Mouse (Mus musculus) heart, embryonic 10.5 days (tissue): ENCODE data around the gene Gm1673. TPM values are rescaled to one million over a fixed set of nuclear protein-coding genes. Genes with fewer than 3 reads are reported as not detected.
A peak's percentile ranks its signal among the peaks of the same experiment; 100 is the strongest.

Source experiments
- DNase-seq: peaks from one replicate; pipeline ENCODE4 v3.0.0-alpha.2; 2017; ENCODE audit warnings: low spot score
- H3K27ac ChIP-seq: fragments of 300-500 bp; sonication (generic); 2 replicates; pipeline ENCODE4 v1.5.1; 2016; ENCODE audit warnings: mild to moderate bottlenecking
- H3K27me3 ChIP-seq: fragments of 300-500 bp; sonication (generic); 2 replicates; pipeline ENCODE4 v1.6.1; 2016; ENCODE audit warnings: mild to moderate bottlenecking; ENCODE audit not compliant: poor library complexity, insufficient read depth, severe bottlenecking
- H3K36me3 ChIP-seq: fragments of 300-500 bp; sonication (generic); 2 replicates; pipeline ENCODE4 v1.6.1; 2016; ENCODE audit warnings: mild to moderate bottlenecking, moderate library complexity
- H3K4me1 ChIP-seq: fragments of 300-500 bp; sonication (generic); 2 replicates; pipeline ENCODE4 v1.6.1; 2016; ENCODE audit warnings: mild to moderate bottlenecking
- H3K4me3 ChIP-seq: fragments of 300-500 bp; sonication (generic); 2 replicates; pipeline ENCODE4 v1.5.1; 2016; ENCODE audit warnings: mild to moderate bottlenecking, moderate library complexity
- H3K9me3 ChIP-seq: fragments of 300-500 bp; sonication (generic); 2 replicates; pipeline ENCODE4 v1.6.1; 2016; ENCODE audit warnings: mild to moderate bottlenecking, moderate library complexity
- whole genome bisulfite sequencing: fragments of 180-500 bp; shearing (Covaris S2); methylation state at CpG from one replicate; pipeline ENCODE4 v1.1.7; 2016; 5-methylcytosine and 5-hydroxymethylcytosine counted together
- polyA plus RNA-seq: library from polyadenylated mRNA; unstranded; fragments of >200 nt; fragmentation: Nextera tagmentation; extraction: Ambion mirVana; gene quantifications from 2 replicates; pipeline ENCODE4 v1.2.1, GENCODE M21; 2016

The Gm1673 gene
- polyA plus RNA-seq, 1 experiment from 2014 or later: 88.8 TPM

DNA sequence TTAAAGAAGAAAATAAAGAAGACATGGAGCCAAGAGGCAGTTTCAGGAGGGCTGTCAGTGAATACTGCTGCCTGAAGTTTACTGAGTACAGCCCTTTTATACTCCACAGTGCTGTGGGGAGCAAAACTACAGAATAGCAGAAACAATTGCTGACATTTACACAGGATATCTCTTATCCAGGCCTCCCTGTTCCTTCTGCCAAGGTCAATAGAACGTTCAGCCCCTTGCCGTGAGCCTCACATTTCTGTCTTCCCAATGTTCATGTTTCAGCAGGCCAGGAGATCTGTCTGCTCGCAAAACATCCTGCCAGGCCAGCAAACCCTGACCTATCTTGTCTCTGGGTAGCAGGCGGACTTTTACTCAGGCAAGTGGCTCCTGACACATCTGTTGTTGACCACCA lies 23.9 kb upstream of the Gm1673 start:
- Histone ChIP-seq H3K4me3 (no peak overlapping the region), H3K36me3 (no peaks in the 10 kb centered on the region), H3K9me3 (peaks cover 8% of the 10 kb centered on the region; the same call in 1 of the 2 replicates), H3K27me3 (no peaks in the 10 kb centered on the region), H3K27ac (no peak overlapping the region), H3K4me1 (no peaks in the 10 kb centered on the region)
- DNase-seq: no peak
- 59% methylated on average over 4 of the region's 4 CpGs for WGBS

DNA sequence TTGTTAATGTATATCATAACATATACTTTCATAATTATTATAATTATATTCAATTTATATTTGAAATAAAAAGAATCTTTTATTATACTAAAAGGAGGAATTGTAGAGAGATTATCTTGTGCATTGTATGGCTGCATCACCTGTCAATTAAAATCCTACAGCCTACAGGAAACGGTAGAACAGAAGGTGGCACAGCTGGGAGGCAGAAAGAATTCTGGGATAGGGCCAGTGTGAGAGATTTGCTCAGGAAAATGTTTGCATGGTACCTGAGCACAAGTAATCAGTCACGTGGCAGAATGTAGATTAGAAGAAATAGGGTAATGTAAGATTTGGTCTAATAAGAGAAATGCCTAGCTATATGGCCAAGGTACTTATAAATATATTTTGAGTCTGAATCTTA lies 8.5 kb upstream of the Gm1673 start:
- WGBS: 61% methylated on average over 2 of the region's 2 CpGs
- Histone ChIP-seq H3K27ac (no peak overlapping the region), H3K4me1 (no peaks in the 10 kb centered on the region), H3K9me3 (no peaks in the 10 kb centered on the region), H3K36me3 (0 out of 2 replicates have a peak, but pooled peaks cover 3% of the 10 kb centered on the region), H3K4me3 (no peak overlapping the region), H3K27me3 (no peaks in the 10 kb centered on the region)
- DNase-seq: no peak

- H3K36me3 ChIP-seq: 0 out of 2 replicates have a peak, but pooled peaks cover 3% of the 10 kb centered on the region
- 32% methylated on average over 3 of the region's 3 CpGs for WGBS
- H3K4me1 ChIP-seq: no peaks in the 10 kb centered on the region
- no peak for DNase-seq
- H3K9me3 ChIP-seq: no peaks in the 10 kb centered on the region
- no peaks in the 10 kb centered on the region for H3K27me3 ChIP-seq
- no peak overlapping the region for H3K4me3 ChIP-seq
- no peak overlapping the region for H3K27ac ChIP-seq
Measured at GRCm38 (mm10) chr5:33976267-33976666, 7.0 kb upstream of the Gm1673 start.

DNA sequence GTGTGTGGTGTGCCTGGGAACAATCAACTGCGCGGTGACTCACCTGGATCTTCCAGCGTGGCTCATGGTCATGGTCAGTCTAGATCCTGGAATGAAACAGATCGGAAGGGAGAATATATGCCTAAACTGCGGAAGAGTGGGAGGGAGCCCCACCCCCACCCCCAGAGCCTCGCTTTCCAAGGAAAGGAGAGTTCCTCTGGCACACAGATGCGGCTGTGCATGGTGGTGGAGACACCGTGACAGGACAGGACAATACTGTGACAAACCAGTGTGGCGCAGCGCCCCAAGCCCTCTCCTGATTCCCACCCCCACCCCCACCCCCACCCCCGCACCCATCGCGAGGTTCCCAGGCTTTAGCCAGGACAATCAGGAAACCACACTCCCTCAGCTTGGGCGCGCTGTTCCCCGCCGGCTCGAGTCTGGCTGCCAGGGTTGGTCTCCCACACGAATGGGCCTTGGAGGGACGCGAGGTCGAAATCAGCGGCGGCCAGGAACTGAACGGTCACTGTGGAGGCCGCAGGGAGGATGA lies 438 bp upstream of the Gm1673 start:
- H3K9me3 ChIP-seq: no peaks in the 10 kb centered on the region
- peak overlapping the region; percentile 92 for H3K4me3 ChIP-seq
- H3K27me3 ChIP-seq: peaks cover 21% of the 10 kb centered on the region
- peaks cover 22% of the 10 kb centered on the region for H3K4me1 ChIP-seq
- H3K27ac ChIP-seq: peak overlapping the region; percentile 90
- WGBS: 5% methylated on average over 26 of the region's 26 CpGs
- DNase-seq: no peak
- H3K36me3 ChIP-seq: 0 out of 2 replicates have a peak, but pooled peaks cover 6% of the 10 kb centered on the region

DNA sequence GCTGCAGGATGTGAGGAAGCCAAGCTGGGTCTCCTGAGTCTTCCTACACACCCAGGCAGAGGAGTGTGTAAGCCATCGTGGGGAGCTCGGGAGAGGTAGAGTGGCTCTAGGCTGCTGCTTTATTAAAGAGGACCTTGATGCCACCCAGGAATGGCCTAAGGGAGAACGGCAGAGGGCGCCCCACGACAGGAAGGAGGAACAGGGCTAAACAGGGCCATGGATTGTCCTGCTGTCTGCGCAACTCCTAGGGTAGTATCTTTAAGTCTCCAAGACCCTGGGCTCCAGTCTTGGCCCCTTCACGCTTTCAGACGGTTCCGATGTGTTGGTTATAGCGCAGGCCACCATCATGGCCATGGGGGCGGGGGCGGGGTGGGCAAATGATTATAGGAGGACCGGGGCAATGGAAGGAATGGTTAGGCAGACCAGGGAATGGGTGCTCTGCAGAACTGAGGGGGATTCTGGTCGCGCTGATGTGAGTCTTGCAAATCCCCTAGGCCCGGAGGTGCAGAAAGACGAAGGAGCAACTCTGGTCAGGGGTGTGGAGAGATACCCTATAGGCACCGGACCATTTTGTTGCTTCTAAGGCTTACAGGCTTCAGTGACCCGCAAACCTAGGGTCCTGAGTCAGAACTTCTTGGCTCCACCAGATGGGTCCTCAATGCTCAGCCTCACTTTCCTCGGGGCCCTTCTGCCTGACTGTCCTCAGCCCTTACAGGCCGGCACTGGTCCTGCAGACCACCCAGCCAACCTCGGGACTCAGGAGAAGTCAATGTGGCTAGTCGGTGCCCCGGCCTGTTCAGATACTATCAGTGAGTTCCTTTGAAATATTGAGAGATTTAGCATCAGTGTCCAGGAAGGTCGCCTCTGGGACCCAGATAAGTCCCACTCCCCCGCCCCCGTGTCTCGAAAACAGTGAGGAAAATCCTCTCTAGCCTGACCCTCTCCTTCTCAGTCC lies 11.7 kb downstream of the Gm1673 start:
- H3K36me3 ChIP-seq: no peaks in the 10 kb centered on the region
- no peaks in the 10 kb centered on the region for H3K9me3 ChIP-seq
- 29% methylated on average over 28 of the region's 28 CpGs for WGBS

DNA sequence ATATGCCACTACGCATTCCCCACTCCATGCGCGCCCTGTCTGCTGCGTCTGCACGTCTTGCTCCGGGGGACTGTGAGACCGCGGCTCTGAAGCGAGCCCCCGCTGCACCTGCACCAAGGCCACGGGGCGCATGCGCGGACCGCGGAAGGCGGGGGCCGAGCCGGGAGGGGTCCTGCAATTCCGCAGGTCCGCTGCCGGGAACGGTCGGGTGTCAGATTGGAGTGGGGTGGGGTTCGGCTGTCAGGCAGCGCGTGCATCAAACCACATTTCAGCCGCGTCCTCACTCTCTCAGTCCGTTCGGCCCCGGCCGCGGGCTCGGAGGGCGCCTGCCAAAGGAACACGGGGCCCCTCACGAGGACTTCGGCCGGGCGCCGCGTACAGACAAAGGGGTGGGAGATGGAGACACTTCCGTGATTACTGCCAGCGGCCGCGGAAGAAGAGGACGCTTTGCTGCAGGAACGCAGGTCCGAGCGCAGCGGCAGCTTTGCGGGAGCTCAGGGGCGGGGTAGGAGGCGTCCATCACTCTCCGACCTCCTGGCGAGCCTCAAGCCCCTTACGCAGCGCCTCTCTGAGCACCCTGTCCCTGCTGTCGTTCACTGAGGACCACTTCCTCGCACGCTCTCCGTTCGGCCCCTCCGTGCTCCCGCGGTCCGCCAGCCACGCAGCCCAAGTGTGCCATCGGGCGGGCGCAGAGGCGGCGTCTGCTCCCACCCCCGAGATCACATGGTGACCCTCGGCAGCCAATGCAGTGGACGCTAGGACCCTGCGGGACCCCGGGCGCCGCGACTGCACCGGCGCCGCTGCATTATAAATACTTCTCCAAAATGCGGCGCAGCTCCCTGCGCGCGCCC lies 12.8 kb downstream of the Gm1673 start, which contains the start of gene Nat8l:
Gene Nat8l, plus strand, starts transcription at position 142 of the 851 bp plus-strand sequence.
- Histone ChIP-seq H3K36me3 (no peaks in the 10 kb centered on the region), H3K27me3 (peaks cover 72% of the 10 kb centered on the region), H3K9me3 (no peaks in the 10 kb centered on the region), H3K4me1 (peaks cover 23% of the 10 kb centered on the region), H3K27ac (peak within 1 kb of the TSS; percentile 76), H3K4me3 (peak within 1 kb of the TSS; percentile 74)
- WGBS: 1% methylated on average over 90 of the region's 90 CpGs
- DNase-seq: peak; percentile 83

More for the DNA sequence above, 11.7 kb downstream of the Gm1673 start:
- Histone ChIP-seq H3K27ac (no peak overlapping the region; the same call in 1 of the 2 replicates), H3K4me3 (peak overlapping the region; percentile 74), H3K4me1 (peaks cover 23% of the 10 kb centered on the region), H3K27me3 (peaks cover 61% of the 10 kb centered on the region)
- peak; percentile 74 for DNase-seq

DNA sequence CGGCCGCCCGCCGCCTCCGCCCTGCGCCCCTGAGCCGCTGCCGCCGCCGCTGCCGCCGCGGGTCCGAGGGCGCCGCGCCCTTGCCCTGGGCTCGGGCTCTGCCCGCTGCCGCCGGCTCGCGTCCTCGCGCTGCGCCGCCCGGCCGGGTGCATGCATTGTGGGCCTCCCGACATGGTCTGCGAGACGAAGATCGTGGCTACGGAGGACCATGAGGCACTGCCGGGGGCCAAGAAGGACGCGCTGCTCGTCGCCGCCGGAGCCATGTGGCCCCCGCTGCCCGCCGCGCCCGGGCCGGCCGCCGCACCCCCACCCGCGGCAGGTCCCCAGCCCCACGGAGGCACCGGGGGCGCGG lies 13.4 kb downstream of the Gm1673 start:
- H3K9me3 ChIP-seq: no peaks in the 10 kb centered on the region

GRCm38 (mm10) chr5:33997051-33997741 lies 14.0 kb downstream of the Gm1673 start:
- H3K4me3 ChIP-seq: peak overlapping the region; percentile 74
- peaks cover 81% of the 10 kb centered on the region for H3K27me3 ChIP-seq
- peaks cover 23% of the 10 kb centered on the region for H3K4me1 ChIP-seq
- H3K9me3 ChIP-seq: no peaks in the 10 kb centered on the region
- WGBS: 1% methylated on average over 80 of the region's 80 CpGs
- H3K36me3 ChIP-seq: no peaks in the 10 kb centered on the region; the same call in 1 of the 2 replicates
- DNase-seq: peak; percentile 74
- H3K27ac ChIP-seq: peak overlapping the region; percentile 76

More for the DNA sequence above, 13.4 kb downstream of the Gm1673 start:
- H3K27me3 ChIP-seq: peaks cover 78% of the 10 kb centered on the region
- 6% methylated on average over 54 of the region's 55 CpGs for WGBS
- no peaks in the 10 kb centered on the region; the same call in 1 of the 2 replicates for H3K36me3 ChIP-seq
- H3K4me3 ChIP-seq: peak overlapping the region; percentile 74
- H3K27ac ChIP-seq: peak overlapping the region; percentile 76
- no peak for DNase-seq
- H3K4me1 ChIP-seq: peaks cover 23% of the 10 kb centered on the region

DNA sequence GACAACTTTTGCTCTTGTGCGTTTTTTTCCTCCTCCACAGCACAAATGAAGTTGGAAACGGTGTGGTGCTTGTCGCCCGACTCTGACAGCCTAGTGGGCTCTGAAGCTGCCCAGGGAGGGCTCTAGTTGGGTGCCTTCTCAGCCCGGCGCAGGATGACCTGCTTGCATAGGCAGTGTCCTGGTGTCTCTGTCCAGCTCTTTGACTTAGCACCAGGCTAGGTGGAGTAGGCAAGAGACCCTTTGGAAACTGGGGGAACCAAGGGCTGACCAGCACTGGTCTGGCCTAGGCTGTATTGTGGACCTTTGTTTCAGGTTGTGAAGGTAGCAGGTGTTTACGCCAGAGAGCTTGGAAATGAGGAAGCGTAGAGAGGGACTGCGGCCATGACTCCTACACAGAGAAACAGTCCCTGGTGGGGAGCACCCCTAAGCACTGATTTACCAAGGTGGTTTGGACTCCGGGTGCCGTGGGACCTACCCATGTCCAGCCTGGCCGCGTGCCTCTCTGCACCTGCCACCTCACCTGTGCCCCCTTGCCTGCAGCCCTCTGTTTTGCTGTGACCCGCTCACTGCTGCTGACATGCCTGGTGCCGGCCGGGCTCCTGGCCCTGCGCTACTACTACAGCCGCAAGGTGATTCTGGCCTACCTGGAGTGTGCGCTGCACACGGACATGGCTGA lies 14.7 kb downstream of the Gm1673 start:
- 69% methylated on average over 20 of the region's 20 CpGs for WGBS
- Histone ChIP-seq H3K4me1 (peaks cover 23% of the 10 kb centered on the region), H3K27ac (no peak overlapping the region), H3K9me3 (no peaks in the 10 kb centered on the region), H3K4me3 (peak overlapping the region; percentile 74), H3K36me3 (no peaks in the 10 kb centered on the region; the same call in 1 of the 2 replicates), H3K27me3 (peaks cover 81% of the 10 kb centered on the region)
- DNase-seq: no peak

GRCm38 (mm10) chr5:33998505-33998877 lies 15.3 kb downstream of the Gm1673 start:
- Histone ChIP-seq H3K4me1 (peaks cover 27% of the 10 kb centered on the region), H3K4me3 (no peak overlapping the region), H3K36me3 (no peaks in the 10 kb centered on the region; the same call in 1 of the 2 replicates), H3K27me3 (peaks cover 81% of the 10 kb centered on the region), H3K27ac (no peak overlapping the region), H3K9me3 (no peaks in the 10 kb centered on the region)
- 70% methylated on average over 3 of the region's 3 CpGs for WGBS
- no peak for DNase-seq

GRCm38 (mm10) chr5:33999466-34000090 lies 16.3 kb downstream of the Gm1673 start:
- Histone ChIP-seq H3K4me1 (peaks cover 27% of the 10 kb centered on the region), H3K27ac (no peak overlapping the region), H3K36me3 (no peaks in the 10 kb centered on the region; the same call in 1 of the 2 replicates), H3K27me3 (peaks cover 74% of the 10 kb centered on the region), H3K4me3 (no peak overlapping the region), H3K9me3 (no peaks in the 10 kb centered on the region)
- WGBS: 80% methylated on average over 6 of the region's 6 CpGs
- DNase-seq: no peak
